Mouse (Mus musculus) urinary bladder, adult 2 months (tissue): Measurements from ENCODE around the gene Mthfd2. TPM values are rescaled to one million over a fixed set of nuclear protein-coding genes. Genes with fewer than 3 reads are reported as not detected.

Experiments
- DNase-seq: peaks from one replicate; pipeline ENCODE4 v3.0.0; 2022; ENCODE audit warnings: low spot score
- polyA plus RNA-seq: library from polyadenylated mRNA; depleted of rRNA; stranded (reverse); fragments of >200 nt; gene quantifications from 2 replicates; pipeline ENCODE4 v1.2.3, GENCODE M21; 2012

Gene Mthfd2
- polyA plus RNA-seq, 1 experiment, result 4.4 TPM

- no peak for DNase-seq
Measured at GRCm38 (mm10) chr6:83341387-83341786, 15.7 kb upstream of the Mthfd2 start.

DNA sequence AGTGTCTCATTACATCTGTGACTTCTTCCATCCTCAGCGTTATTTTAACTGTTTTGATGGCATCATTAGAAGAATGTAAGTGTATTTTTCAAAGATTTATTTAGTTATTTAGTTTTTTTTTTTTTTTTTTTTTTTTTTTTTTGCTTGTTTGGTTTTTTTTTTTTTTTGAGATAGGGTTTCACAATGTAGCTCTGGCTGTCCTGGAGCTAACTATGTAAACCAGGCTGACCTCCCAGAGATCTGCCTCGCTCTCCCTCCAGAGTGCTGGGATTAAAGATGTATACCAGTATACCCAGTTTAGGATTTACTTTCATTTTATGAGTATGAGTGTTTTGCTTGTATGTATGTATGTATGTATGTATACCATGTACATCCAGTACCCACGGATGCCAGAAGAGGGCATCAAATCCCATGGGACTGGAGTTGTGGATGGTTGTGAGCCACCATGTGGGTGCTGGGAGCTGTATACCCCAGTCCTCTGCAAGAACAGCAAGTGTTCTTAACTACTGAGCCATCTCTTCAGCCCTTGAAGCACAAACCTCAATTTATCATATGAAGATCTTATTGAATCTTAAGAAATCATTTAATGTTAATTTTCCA, 2.0 kb upstream of the Mthfd2 start:
- no peak for DNase-seq

DNA sequence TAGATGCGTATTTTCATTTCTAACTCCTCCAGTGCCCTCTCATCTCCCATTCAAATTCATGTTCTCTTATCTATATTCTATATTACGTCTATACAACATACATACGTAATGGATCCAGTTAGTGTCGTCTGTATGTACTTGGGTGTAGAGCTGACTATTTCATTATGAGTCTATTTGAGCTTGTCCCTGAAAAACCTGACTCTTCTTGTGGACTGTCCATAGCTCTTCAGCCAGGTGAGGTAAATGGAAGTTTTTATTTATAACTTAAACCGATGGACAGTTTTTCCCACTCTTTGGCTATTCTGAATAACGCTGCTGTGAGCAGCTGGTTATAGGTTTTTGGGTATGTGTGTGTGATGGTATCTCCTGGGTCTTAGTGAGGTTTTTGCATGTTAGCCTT, 1.1 kb upstream of the Mthfd2 start:
- no peak for DNase-seq

DNA sequence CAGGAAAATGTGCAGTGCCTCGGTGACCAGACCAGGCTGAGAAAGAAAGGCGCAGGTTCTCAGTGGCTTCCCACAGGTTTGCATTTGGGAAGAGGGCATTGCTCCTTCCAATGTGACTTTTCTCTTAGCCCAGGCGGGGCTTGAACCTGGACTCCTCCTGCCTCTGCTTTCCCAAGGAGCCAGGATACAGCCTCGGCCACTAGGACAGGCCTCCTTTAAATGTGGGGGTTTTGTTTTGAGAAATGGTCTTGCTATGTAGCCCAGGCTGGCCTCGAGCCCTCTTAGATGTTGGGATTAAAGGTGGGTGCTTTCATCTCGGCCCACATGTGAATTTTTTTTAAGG, 657 bp upstream of the Mthfd2 start:
- no peak for DNase-seq

DNA sequence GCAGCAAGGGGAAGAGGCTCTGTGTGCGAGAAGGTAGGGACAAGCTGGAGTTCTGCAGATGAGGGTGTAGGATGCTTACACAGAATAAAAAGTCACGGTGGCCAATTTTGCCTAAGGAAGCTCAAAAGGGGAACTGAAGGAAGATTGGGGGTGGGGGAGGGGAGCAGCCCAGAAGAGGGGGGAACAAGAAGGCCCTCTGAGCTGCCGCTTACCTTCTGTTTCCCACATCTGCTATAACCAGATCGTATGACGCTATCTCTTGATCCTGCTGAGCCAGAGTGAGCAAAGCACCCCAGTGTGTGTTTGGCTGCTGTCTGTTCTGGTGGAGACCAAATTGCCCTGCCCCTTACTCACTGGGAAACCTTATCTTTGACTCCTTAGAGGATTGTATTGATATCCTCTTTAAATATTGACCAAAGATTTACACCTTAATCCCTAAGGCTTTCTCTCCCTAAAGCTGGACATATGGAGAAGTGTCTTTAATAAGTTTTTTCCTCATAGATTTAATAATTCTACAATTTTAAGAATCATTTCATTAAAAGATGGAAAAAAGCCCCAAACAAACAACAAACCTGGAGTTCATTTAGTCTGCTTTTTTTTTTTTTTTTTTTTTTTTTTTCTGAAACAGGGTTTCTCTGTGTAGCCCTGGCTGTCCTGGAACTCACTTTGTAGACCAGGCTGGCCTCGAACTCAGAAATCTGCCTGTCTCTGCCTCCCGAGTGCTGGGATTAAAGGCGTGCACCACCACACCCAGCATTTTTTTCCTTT, 1.9 kb downstream of the Mthfd2 start:
- DNase-seq, result no peak

GRCm38 (mm10) chr6:83322794-83323193, 2.9 kb downstream of the Mthfd2 start:
- DNase-seq, result no peak

DNA sequence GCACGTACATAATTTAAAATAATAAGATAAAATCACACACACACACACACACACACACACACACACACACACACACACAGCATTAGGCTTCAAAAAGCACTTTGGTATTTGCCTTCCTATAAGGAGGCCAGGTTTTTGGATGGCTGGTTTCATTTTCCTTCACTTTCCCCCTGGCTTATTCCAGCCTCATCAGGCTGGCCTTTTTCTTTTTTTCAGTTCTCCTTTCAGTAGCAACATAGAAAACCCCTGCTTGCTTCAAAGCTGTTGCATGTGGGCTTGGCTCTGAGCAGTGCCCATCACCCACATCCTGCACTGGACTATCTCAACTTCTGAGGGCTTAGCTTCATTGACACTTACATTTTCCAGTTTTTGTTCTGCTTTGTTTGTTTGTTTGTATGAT, 3.8 kb downstream of the Mthfd2 start:
- no peak for DNase-seq

DNA sequence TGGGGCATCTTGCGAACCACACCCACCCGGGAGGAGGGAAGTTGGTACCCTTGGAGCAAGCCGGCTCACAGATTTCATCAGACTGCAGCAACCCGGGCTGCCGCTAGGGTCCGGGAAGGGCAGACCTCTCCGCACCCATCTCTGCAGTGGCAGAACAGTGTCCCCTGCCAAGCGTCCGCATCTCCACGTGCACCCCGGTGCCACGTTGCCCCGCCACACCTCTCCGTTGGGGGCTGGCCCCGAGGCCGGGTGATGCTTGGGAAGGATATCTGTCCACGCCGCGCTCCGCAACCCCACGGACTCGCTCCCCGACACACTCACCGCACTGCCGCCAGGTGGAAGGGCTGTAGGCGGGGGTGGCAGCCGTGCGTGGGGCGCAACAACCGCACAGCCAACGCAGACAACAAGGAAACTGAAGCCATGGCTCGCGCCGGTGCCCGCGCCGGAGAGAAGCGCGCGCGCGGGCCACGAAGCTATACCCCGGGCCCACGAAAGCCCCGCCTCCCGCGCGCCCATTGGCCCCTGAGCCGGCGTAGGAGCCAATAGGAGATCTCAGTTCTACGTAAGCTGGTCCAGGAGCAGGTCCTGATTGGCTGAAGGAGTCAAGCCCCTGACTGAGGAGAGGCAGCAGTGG, 8.5 kb downstream of the Mthfd2 start:
- DNase-seq, result peak; percentile 61

- DNase-seq, result no peak
Measured at GRCm38 (mm10) chr6:83316022-83316421, 9.7 kb downstream of the Mthfd2 start.

DNA sequence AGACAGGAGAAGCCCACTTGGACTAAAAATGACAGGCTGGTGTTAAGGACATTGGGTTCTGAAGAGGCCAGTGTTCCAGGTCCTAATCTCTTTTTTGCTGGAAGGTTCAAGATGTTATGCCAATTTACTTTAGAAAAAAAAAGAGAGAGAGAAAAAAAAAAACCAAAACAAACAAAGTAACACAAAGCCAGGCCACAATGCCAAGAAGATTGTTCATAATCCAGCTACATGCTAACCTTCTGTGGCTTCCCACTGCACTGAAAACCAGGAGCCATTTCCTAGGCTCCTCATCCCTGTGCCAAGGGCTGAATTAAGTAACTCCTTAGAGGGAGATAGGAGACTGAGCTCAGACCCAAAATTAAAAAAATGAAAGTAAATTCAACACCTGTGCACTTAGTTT, 10.4 kb downstream of the Mthfd2 start:
- DNase-seq, result no peak

DNA sequence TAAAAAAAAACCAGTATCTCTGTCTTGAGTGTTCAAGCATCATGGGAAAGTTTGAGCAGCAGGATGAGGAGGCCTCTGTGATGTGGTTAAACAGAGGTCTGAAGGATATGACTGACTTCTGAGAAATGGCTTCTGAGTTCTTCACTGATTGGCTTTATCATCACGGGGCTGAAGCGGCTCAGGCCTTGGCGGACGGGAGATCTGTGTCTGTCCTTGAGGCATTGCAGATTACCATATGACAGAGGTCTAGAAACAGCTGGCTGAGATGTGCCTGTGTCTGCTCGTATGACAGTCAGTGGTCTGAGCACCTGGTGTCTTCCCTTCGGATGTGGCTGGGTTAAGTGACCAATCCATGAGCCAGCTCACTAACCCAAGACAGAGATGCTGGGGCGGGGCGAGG, 13.2 kb downstream of the Mthfd2 start:
- DNase-seq, result no peak

DNA sequence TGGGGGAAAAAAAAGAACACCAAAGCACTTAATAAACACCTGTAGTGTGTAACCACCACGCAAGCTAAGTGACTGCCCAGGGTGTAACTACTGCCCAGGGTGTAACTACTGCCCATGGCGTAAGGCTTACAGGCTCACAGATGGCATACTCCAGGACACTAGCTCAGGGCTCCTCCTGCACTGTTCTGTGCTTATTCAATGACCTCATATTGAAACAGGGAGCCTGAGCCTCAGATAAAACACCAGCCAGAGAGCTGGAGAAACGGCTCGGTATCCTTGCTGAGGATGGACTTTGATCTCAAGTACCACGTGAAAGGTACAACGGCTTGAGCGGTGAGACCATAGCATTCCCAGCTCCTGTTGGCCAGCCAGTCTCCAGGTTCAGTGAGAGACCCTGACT, 13.7 kb downstream of the Mthfd2 start:
- no peak for DNase-seq

DNA sequence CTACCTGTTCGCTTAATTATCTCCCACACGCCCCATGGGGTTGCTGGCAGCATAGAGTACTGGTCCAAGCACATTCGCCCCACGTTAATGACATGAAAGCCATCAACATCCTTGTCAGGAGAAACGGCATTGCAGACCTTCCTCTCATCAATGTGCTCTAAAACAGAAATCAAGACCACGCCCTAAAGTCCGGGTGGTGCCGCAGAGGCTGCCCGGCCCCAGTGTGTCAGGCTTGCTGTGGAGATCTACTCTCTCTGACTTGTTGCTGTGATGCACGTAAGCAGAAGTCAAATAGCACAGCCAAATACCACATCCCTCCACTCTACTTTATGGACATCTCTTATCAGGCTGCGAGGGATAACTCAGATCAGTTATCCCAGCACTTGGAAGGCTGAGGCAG, 14.5 kb downstream of the Mthfd2 start:
- DNase-seq, result no peak

DNA sequence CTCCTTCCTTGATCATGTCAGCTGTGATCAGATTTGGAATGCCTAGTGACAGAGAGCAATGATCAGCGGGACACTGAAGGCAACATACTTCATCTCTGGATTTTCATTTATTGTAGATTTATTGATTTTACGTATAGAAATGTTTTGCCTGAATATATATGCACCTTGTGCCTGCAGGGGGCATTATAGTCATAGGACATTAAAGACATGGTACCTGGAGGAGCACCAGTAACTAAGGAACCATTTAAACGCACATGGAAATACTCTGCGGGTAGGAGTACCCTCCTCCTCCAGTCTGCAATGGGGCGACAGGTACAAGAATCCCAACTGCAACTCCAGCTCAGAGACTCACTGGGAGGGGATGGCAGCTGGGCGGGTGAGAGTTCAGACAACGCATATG, 16.7 kb downstream of the Mthfd2 start:
- no peak for DNase-seq

GRCm38 (mm10) chr6:83302264-83302663, 23.4 kb downstream of the Mthfd2 start:
- no peak for DNase-seq

GRCm38 (mm10) chr6:83301294-83301693, 24.4 kb downstream of the Mthfd2 start:
- DNase-seq, result no peak

GRCm38 (mm10) chr6:83300447-83301229, 25.1 kb downstream of the Mthfd2 start:
- no peak for DNase-seq

- no peak for DNase-seq
Measured at GRCm38 (mm10) chr6:83280256-83280955, 45.3 kb downstream of the Mthfd2 start.

GRCm38 (mm10) chr6:83278881-83279280, 46.8 kb downstream of the Mthfd2 start:
- DNase-seq, result no peak

- no peak for DNase-seq
Measured at GRCm38 (mm10) chr6:83277151-83277550, 48.6 kb downstream of the Mthfd2 start.

- DNase-seq, result no peak
Measured at GRCm38 (mm10) chr6:83273733-83274132, 52.0 kb downstream of the Mthfd2 start.
